Mouse (Mus musculus) frontal cortex, postnatal 25 days (tissue): ENCODE results near the gene Nim1k.
A peak's percentile ranks its signal among the peaks of the same experiment; 100 is the strongest.
"Not testable (repeated sequence)": the region's sequence is repeated elsewhere in the genome, so short reads cannot be mapped to it uniquely, and the experiment has no call there.

Experiments
- DNase-seq, 2 experiments: peaks; one replicate each; pipeline ENCODE4 v3.0.0; 2022; ENCODE audit warnings: low spot score in 2 of 2

The Nim1k gene

GRCm38 (mm10) chr13:119727608-119728387, 27.9 kb downstream of the Nim1k start:
- peak in 1 of 2 experiments; percentile 26 for DNase-seq

- no peak for DNase-seq
Measured at GRCm38 (mm10) chr13:119724541-119724940, 31.1 kb downstream of the Nim1k start.

- DNase-seq = no peak
Measured at GRCm38 (mm10) chr13:119723368-119723767, 32.3 kb downstream of the Nim1k start.

- DNase-seq = no peak
Measured at GRCm38 (mm10) chr13:119722447-119722846, 33.2 kb downstream of the Nim1k start.

GRCm38 (mm10) chr13:119716105-119716504, 39.6 kb downstream of the Nim1k start:
- DNase-seq = no peak

- DNase-seq = no peak
Measured at GRCm38 (mm10) chr13:119713821-119714220, 41.9 kb downstream of the Nim1k start.

- DNase-seq = no peak
Measured at GRCm38 (mm10) chr13:119713107-119713787, 42.4 kb downstream of the Nim1k start.

GRCm38 (mm10) chr13:119712463-119712862, 43.2 kb downstream of the Nim1k start:
- DNase-seq = no peak

- no peak for DNase-seq
Measured at GRCm38 (mm10) chr13:119710268-119710610, 45.4 kb downstream of the Nim1k start.

- no peak for DNase-seq
Measured at GRCm38 (mm10) chr13:119709388-119710267, 46.1 kb downstream of the Nim1k start.

GRCm38 (mm10) chr13:119708941-119709340, 46.7 kb downstream of the Nim1k start:
- no peak for DNase-seq

- DNase-seq = no peak
Measured at GRCm38 (mm10) chr13:119707906-119708305, 47.8 kb downstream of the Nim1k start.

- DNase-seq = no peak
Measured at GRCm38 (mm10) chr13:119706953-119707352, 48.7 kb downstream of the Nim1k start.

GRCm38 (mm10) chr13:119706278-119706880, 49.3 kb downstream of the Nim1k start:
- DNase-seq = not testable (repeated sequence)

GRCm38 (mm10) chr13:119704280-119704679, 51.4 kb downstream of the Nim1k start:
- no peak for DNase-seq

GRCm38 (mm10) chr13:119698436-119698835, 57.2 kb downstream of the Nim1k start:
- no peak for DNase-seq

- DNase-seq = no peak
Measured at GRCm38 (mm10) chr13:119696496-119696895, 59.2 kb downstream of the Nim1k start.

GRCm38 (mm10) chr13:119695676-119696075, 60.0 kb downstream of the Nim1k start:
- DNase-seq = no peak

- not testable (repeated sequence) for DNase-seq
Measured at GRCm38 (mm10) chr13:119691958-119692357, 63.7 kb downstream of the Nim1k start.

GRCm38 (mm10) chr13:119690876-119691620, 64.6 kb downstream of the Nim1k start:
- DNase-seq = no peak
